Mouse (Mus musculus) bone marrow macrophage, adult 2 months (primary cell): ENCODE data around the gene Lemd1.

ENCODE experiments used
- CTCF ChIP-seq: IDR thresholded peaks from 2 replicates; pipeline ENCODE4 v1.5.1; 2012; ENCODE audit warnings: low read depth, mild to moderate bottlenecking, low read length, moderate library complexity
- POLR2A ChIP-seq: IDR thresholded peaks from 2 replicates; pipeline ENCODE4 v1.6.1; 2012; ENCODE audit warnings: mild to moderate bottlenecking, low read depth, low read length, borderline replicate concordance

GRCm38 (mm10) chr1:132302341-132302866 lies 111.2 kb downstream of the Lemd1 start:
- TF ChIP-seq POLR2A: no peak
- no peak for TF ChIP-seq CTCF
